Mouse (Mus musculus): Measurements from ENCODE around the gene Olfr1120. TPM values are rescaled to one million over a fixed set of nuclear protein-coding genes. Genes with fewer than 3 reads are reported as not detected.
"Not testable (repeated sequence)": the region's sequence is repeated elsewhere in the genome, so short reads cannot be mapped to it uniquely, and the experiment has no call there.

Gene Olfr1120
- total RNA-seq (2021), result not detected in 2 replicates
- long read RNA-seq, result 0 reads

DNA sequence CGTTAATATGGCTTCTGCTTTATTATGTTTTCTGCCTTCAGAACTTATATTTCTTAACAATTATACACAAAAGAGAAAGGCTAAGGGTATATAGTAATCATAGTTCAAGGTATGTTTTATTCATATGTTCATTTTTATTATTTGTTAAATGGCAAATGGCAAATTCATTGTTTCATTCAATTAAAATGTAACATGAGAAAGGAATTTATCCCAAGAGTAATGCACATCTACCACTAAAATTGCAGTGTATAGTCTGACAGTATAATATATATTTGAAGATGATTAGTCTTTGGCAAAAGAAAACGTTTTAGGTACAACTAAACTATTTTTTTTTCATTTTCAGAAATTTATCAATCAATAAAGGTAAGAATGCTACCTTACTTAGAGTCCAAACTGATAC is at the start of gene Olfr1120:
Gene Olfr1120 (plus strand): TSS at position 301 of the 400 bp plus-strand sequence.
- no peak for DNase-seq

DNA sequence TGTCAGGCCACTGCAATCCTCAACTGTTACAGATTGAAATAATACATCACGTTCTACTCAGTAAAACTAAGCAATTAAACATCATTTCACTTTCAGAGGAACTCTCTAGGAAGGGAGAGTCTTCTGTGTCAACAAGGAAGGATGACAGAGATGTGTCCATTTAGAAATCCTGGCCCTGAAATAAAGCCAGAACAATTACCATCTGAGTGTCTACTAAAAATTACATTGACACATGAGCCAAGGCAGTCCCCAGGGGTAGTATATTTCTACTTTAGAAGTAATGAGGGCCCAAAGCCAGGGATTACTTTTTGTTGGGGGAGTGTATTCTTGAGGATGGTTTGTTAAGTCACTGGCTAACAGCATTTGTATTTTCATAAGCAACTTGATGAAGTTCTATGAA is 47.3 kb upstream of the Olfr1120 start, which contains the start of gene Olfr1118:
Gene Olfr1118 (plus strand): TSS at position 301 of the 400 bp plus-strand sequence.
- no peak for DNase-seq

DNA sequence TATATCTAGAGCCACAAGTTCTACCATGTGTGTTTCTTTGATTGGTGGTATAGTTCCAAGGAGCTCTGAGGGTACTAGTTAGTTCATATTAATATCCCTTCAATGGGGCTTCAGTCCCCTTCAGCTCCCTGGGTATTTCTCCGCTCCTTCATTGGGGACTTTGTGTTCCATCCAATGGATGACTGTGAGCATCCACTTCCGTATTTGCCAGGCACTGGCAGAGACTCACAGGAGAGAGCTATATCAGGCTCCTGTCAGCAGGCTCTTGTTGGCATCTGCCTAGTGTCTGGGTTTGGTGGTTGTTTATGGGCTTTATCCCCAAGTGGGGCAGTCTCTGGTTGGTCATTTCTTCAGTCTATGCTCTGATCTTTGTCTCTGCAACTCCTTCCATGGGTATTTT is 5.5 kb downstream of the Olfr1120 start:
- not testable (repeated sequence) for DNase-seq

DNA sequence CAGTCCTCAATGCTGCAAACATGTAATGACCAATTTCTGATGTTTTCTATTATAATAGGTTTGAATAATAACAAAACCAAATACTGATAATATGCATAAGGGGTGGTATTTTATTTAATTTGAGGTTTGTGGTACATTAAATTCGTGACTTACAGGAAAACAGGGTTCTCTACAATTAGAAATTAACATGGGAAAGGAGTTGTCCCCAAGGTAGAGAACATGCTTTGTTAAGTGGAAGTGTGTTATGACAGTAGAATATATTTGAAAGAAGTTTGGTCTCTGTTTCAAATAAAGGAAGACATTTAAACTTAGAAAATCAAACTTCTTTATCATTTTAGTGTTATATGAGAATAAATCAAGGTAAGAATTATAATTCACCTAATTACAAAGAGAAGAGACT is 15.0 kb downstream of the Olfr1120 start, which contains the start of gene Olfr1121:
Gene Olfr1121 (plus strand): TSS at position 301 of the 400 bp plus-strand sequence.
- no peak for DNase-seq

DNA sequence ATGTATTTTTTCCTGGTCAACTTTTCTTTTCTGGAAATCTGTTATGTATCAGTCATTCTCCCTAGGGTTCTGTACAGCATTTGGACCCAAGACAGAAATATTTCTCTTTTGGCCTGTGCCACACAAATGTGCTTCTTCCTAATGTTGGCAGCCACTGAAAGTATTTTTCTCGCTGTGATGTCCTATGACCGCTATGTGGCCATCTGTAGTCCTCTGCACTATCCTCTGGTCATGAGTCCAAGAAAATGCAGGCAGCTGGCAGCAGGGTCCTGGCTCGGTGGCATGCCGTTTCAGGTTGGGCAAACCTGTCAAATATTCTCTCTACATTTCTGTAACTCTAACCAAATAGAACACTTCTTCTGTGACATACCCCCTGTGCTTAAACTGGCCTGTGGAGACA is 17.1 kb downstream of the Olfr1120 start:
- DNase-seq, result no peak

DNA sequence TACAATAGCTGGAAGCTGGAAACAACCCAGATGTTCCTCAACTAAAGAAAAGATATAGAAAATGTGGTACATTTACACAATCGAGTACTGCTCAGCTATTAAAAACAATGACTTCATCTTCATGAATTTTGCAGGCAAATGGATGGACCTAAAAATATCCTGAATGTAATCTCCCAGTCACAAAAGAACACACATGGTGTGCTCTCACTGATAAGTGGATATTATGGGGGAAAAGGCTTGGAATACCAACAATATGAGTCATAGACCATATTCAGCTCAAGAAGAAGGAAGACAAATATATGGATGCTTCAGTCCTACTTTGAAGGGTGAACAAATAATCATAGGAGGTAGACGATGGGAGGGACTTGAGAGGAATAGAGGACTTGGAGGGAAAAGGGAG is 29.3 kb downstream of the Olfr1120 start:
- DNase-seq, result no peak

DNA sequence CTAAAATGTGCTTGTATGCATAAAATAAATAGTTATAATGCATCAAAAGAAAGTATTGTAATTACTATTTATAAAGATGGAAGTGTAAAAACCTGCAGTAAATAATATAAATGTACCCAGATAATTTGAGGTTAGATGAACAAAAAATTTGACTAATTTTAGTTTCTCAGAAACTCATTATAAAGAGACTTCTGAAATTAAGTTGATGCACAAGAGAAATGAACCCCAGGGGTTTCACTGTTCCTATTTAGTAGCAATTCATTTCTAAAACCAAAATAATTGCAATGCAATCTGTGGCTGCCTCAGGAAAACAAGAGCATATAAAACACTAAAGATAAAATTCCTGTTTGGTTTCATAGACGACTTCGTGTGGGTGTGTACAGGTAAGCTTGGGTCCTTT is 30.9 kb downstream of the Olfr1120 start, which contains the start of gene Olfr1122:
Gene Olfr1122 (plus strand): TSS at position 301 of the 400 bp plus-strand sequence.
- no peak for DNase-seq

DNA sequence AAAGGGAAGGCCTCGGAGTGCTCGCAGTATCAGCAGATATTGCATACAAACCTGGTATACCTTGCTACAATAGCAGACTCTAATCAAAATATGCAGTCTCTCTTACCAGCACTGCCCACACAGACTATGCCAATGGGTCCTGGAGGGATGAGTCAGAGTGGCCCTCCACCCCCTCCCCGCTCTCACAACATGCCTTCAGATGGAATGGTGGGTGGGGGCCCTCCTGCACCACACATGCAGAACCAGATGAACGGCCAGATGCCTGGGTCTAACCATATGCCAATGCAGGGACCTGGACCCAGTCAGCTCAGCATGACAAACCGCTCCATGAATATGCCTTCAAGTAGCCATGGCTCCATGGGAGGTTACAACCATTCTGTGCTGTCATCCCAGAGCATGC is 39.0 kb downstream of the Olfr1120 start:
- not testable (repeated sequence) for DNase-seq

DNA sequence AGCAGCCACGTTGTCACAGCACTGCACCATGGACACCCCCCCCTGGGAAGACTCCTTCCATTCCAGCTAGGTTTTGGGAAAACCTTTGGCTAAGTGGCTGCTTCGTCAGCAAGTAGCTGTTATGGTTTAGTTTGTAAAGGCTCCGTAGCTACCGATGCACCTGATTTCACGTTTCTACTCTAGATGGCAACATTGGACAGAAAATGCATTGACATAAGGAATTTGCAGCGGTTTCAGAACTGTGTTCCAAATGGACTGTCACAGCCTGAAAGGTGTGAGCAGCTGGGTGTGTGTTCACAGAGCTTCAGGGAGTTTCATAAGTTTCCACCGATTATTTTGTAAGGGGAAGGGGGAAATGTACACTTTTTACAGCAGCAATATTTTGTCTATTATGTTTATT is 40.1 kb downstream of the Olfr1120 start:
- not testable (repeated sequence) for DNase-seq

Other genes starting within 250 kb of the Olfr1120 start
- not detected in 2 replicates for gene Olfr259, start 240.2 kb upstream of the Olfr1120 start, total RNA-seq (2021)
- not detected in 2 replicates for gene Olfr1110, start 214.5 kb upstream of the Olfr1120 start, total RNA-seq (2021)
- not detected in 2 replicates for gene Olfr1111, start 202.2 kb upstream of the Olfr1120 start, total RNA-seq (2021)
- not detected in 2 replicates for gene Olfr1112, start 167.0 kb upstream of the Olfr1120 start, total RNA-seq (2021)
- not detected in 2 replicates for gene Olfr1113, start 145.8 kb upstream of the Olfr1120 start, total RNA-seq (2021)
- not detected in 2 replicates for gene Olfr1115, start 106.8 kb upstream of the Olfr1120 start, total RNA-seq (2021)
- gene Olfr1116, start 87.3 kb upstream of the Olfr1120 start, total RNA-seq (2021), result not detected in 2 replicates
- not detected in 2 replicates for gene Olfr1118, start 47.2 kb upstream of the Olfr1120 start, total RNA-seq (2021)
- gene Olfr1121, start 15.1 kb downstream of the Olfr1120 start, total RNA-seq (2021), result not detected in 2 replicates
- gene Olfr1122, start 31.0 kb downstream of the Olfr1120 start, total RNA-seq (2021), result not detected in 2 replicates
- not detected in 2 replicates for gene Olfr1123, start 61.8 kb downstream of the Olfr1120 start, total RNA-seq (2021)
- gene Olfr1124, start 75.5 kb downstream of the Olfr1120 start, total RNA-seq (2021), result not detected in 2 replicates
- not detected in 2 replicates for gene Olfr1126, start 99.1 kb downstream of the Olfr1120 start, total RNA-seq (2021)
- not detected in 2 replicates for gene Pramel7, start 142.3 kb downstream of the Olfr1120 start, total RNA-seq (2021)
- not detected in 2 replicates for gene Pramel6, start 151.8 kb downstream of the Olfr1120 start, total RNA-seq (2021)
- gene Olfr153, start 177.0 kb downstream of the Olfr1120 start, total RNA-seq (2021), result not detected in 2 replicates
- not detected in 2 replicates for gene Olfr1128, start 190.7 kb downstream of the Olfr1120 start, total RNA-seq (2021)
- gene Olfr1129, start 219.1 kb downstream of the Olfr1120 start, total RNA-seq (2021), result not detected in 2 replicates

Measured in adrenal gland, postnatal 25 days (tissue).